Mouse (Mus musculus): ENCODE results near the gene Myrip. TPM values are rescaled to one million over a fixed set of nuclear protein-coding genes. Genes with fewer than 3 reads are reported as not detected.

The Myrip gene
- total RNA-seq, 2 experiments from 2014 or later: not detected

DNA sequence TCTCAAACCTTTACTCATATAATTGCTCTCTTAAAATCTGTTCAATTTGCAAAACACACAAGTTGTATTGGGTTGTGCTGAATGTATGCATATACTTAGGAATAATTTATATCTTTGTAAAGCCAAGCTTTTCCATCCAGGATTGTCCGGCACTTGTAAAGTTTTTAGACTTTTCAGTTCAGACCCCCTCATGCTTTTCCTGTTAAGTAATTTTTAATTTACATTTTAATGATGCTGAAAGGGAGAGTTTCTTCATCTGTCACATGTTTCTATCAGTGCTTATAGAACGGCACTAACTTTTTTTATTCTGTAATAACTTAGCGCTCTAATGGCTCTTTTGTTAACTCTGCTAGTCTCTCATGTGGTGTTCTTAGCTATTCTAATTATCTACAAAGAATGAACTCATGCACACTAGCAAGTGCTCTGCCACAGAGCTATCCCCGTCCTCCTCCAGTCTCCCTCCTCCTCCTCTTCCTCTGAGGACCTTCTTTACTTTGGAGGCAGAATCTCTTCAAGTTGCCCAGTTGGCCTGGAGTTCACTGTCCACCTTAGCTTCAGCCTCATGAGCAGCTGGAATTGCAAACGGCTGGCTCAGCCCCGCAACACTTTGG is 136.1 kb downstream of the Myrip start:
- ATAC-seq (replicated peaks; ENCODE audit: low FRiP score, poor library complexity, severe bottlenecking): no peak

DNA sequence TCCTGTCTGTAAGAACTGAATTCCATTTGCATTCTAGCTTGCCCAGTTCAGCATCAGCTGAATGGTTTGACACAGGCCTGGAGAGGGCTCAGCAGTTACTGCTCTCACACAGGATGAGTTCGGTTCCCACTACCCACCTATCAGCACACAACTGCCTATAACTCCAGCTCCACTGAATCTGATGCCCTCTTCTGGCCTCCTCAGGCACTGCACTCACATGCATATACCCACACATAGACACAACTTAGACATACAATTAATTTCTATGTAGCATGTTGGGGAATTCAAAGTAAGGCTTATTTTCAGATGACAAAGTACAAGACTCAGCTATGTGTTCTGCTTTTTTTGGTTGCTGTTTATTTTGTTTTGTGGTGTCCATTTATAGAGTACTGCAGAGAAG is 137.0 kb downstream of the Myrip start:
- no peak for ATAC-seq (replicated peaks; ENCODE audit: low FRiP score, poor library complexity, severe bottlenecking)

GRCm38 (mm10) chr9:120438781-120439180 is 137.5 kb downstream of the Myrip start:
- ATAC-seq (replicated peaks; ENCODE audit: low FRiP score, poor library complexity, severe bottlenecking): no peak

- no peak for ATAC-seq (replicated peaks; ENCODE audit: low FRiP score, poor library complexity, severe bottlenecking)
Measured at GRCm38 (mm10) chr9:120444642-120445041, 143.3 kb downstream of the Myrip start.

DNA sequence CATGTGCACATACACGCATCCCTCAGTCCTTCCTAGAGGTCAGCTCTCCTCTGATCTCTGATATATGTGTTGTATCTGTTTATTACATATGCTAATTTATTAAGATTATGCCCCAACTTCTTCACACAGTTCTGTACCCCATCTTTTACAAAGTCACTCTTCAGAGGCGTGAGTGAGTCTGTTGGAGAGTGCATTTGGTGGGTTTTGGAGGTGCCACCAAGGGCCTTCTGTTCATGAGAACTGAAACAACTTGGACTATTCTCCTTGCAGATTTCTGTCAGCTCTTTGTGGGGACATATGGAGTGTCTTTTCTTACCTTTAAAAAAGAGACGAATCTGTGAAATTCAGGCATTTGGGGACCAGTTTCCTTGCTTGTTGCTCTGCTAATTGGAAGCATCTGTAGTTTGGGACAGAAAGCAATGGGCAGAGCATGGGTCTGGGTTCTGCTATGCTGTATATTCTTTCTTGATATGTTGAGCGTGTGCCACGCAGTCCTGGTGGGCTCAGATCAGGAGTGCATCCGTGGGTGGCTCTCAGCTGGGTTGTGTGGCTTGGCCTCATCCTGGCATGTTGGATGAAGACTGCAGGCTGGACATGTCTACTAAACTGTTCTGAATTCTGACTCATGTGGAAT is 148.5 kb downstream of the Myrip start:
- no peak for ATAC-seq (replicated peaks; ENCODE audit: low FRiP score, poor library complexity, severe bottlenecking)

DNA sequence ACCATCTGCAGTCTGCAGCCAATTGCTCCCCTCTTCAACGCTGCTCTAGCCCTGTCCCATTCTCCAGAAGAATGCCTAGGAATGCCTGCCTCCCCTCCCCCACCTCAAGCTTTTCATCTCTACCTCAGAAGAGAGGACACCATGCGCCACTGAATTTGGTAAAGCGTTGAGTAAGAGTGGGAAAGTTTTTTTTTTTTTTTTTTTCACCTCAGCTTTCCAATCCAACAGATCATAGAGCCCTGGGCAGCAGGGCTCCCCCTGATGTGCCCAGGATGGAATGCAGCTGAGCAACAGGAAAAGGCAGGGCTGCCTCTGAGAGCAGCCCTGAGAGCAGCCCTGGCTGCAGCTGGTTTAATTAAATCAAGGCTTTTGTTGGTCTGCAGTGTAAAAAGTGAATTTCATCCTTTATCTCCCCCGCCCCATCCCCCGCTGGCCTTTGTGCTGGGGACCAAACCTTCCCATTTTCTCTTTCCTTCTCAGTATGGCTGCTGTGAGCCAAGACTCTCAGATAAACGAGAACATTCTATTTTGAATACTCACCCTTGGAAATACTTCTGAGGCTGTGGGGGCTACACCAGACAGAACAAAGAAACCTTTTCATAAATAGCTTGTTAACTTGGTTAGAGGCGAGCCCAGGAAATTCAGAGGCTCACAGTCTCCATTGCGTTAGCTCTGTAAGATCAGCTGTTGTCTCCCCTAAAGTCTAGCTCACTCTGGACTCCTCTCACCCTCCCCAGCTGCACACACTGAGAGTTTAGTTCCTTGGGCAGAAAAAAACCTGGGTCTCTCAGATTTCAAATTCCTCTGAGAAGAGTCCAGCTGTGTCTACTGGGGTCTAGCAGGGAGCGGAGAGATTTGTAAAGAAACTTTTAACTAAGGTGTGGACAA is 154.7 kb downstream of the Myrip start:
- ATAC-seq (replicated peaks; ENCODE audit: low FRiP score, poor library complexity, severe bottlenecking): no peak

DNA sequence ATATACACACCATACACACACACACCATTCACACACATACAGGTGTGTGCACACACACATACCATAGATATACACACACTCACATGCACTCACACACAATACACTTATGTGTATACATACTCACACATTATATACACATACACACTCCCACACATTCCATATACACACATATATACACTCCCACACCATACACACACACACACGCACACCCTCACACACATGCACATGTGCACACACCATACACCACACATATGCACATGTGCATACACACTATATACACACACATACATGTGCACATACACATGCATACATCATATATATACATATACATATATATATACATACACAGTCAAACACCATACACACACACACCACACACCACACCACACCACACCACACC is 169.1 kb downstream of the Myrip start:
- no peak for ATAC-seq (replicated peaks; ENCODE audit: low FRiP score, poor library complexity, severe bottlenecking)

DNA sequence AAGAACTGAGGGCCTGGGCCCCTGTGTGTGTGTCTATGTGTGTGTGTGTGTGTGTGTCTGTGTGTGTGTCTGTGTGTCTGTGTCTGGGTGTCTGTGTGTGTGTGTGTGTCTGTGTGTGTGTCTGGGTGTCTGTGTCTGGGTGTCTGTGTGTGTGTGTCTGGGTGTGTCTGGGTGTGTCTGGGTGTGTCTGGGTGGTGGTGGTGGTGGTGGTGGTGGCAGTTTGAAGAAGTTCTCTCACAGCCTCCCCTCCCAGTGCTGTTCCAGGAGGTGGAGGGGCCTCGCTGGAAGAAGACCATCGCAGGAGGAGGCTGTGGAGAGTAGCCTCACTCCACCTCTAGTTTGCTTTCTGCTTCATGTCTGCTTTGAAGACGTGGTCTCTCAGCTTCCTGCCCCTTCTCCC is 180.3 kb downstream of the Myrip start:
- ATAC-seq (replicated peaks; ENCODE audit: low FRiP score, poor library complexity, severe bottlenecking): peak; percentile 67; the same call in 1 of the 2 replicates

DNA sequence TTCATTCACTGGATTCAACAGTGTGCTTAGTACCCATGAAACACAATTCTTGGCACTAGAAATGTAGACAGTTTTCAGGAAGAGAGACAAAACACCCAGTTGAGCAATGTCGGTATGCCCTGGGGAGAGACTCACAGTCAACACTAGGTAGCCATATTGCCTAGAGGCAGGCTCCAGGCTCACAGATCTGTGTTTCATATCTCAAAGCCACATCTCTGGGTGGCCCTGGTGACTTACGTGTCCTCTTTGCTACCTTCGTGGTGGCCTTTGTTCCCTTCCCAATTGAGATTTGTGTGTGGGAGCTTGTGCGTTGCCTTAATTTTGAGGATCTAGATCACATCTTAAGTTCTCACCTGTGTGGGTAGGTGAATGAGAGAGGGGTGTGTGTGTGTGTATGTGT is 181.1 kb downstream of the Myrip start:
- ATAC-seq (replicated peaks; ENCODE audit: low FRiP score, poor library complexity, severe bottlenecking): no peak

- ATAC-seq (replicated peaks; ENCODE audit: low FRiP score, poor library complexity, severe bottlenecking): no peak
Measured at GRCm38 (mm10) chr9:120483101-120483500, 181.8 kb downstream of the Myrip start.

GRCm38 (mm10) chr9:120487076-120487475 is 185.8 kb downstream of the Myrip start:
- ATAC-seq (replicated peaks; ENCODE audit: low FRiP score, poor library complexity, severe bottlenecking): no peak

DNA sequence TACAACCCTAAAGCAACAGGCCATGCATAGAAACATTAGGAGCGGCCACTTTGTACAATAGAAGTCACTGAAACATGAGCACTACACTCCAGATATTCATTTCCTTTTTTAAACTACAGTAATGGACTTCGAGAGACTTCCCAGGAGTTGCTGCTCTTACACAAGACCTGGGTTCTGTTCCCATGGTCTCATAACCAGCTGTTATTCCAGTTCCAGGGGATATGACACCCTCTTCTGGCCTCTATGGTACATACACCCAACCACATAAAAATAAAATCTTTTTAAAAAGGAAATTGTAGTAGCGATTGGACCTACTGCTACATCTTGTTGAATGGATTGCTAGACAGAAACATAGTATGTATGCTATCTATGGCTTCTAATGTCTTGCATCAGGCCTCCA is 190.2 kb downstream of the Myrip start:
- ATAC-seq (replicated peaks; ENCODE audit: low FRiP score, poor library complexity, severe bottlenecking): no peak

DNA sequence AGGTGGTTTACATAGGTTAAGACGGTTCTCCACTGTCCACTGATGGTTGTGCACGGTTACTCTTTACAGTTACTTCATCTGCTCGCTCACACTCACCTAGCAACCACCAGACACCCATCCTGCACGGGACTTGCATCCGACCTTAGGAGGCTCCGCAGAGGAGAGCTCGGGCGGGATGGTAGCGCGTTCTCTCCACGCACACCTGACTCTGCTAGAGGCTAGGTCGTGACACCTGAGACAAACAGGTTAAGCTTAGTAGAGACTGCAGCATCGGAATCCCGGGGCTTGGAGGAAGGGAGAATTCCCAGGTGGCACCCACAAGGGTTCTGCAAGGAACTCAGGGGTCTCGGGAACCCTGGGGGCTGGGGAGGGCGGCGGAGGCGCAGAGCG is 190.7 kb downstream of the Myrip start, which contains the start of gene Eif1b:
Gene Eif1b, plus strand, starts transcription at position 223 of the 390 bp plus-strand sequence.
- no peak for ATAC-seq (replicated peaks; ENCODE audit: low FRiP score, poor library complexity, severe bottlenecking)

DNA sequence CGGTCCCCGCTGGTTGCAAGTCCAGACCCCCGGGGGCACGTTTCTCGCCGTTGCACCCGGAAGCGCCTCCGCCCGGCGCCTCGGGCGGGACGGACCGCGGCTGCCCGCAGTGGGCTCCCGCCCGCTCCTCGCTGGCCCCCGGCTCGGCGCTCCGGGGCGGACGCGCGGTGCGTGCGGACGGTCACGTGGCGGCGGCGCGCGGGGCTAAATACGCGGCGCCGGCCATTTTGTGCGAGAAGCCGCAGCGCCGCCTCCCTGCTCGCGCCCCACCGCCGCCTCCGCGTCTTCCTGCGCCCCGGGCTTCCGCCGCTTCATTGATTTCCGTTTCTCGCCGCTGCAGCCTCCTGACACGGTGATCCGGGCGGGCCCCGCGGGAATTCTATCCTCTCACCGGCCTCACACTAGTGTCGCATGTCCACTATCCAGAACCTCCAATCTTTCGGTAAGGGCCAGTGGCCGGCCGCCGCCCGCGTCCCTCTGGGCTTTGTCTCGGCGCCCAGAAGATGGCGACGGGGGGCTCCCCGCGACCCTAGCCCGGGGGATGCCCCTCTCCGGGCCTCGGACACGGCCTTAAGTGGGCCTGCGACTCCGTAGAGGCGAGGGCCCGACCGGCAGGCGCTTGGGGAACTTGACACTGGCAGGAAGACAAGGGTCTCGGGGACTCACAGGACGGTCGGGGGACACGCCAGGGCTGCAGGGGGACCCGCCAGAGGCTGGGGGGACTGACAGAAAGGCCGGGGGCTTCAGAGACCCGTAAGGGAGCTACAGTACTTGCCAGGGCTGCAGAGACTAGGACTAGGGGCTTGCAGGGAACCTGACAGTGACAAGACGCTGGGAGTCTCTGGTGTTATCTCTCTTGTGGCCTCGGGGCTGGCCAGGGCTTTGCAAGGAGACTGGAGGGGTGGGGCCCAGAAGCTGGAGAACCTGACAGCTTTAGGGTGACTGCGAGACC is 191.4 kb downstream of the Myrip start:
- peak; percentile 87 for ATAC-seq (replicated peaks; ENCODE audit: low FRiP score, poor library complexity, severe bottlenecking)

- ATAC-seq (replicated peaks; ENCODE audit: low FRiP score, poor library complexity, severe bottlenecking): no peak
Measured at GRCm38 (mm10) chr9:120493781-120494180, 192.5 kb downstream of the Myrip start.

DNA sequence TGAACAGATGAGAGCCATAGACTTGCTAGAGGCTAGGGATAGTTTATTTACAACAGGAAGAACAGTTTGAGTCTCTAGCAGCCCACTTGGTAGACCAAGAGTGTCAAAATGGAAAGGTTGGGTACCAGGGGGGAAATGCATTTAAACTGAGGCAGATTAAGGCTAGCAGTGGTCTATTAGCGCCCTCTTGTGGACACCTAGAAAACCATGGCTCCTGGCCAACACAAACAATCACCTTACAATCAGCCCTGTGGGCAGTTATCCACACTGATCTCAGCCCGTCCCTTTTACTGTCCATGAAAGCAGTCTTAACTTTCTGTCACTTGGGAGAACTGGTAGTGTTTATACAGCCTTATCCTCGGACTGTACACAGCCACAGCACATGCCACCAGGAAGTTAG is 195.4 kb downstream of the Myrip start:
- ATAC-seq (replicated peaks; ENCODE audit: low FRiP score, poor library complexity, severe bottlenecking): peak; percentile 43

DNA sequence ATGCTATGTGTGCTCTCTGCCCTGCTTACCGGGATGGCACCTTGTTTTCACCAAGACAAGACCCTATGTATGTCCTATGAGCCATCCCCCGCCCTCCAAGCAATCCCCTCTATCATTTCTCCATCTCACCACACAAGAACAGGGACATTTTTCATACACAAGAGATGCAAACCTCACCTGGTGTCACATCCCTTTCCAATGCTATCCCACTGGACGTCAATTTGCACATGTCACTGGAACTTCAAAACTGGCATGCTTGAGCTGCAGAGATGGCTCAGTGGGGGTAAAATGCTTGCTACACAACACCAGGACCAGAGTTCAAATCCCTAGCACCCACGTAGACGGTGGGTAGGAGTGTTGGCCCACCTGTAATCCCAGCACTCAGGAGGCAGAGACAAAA is 196.7 kb downstream of the Myrip start:
- no peak for ATAC-seq (replicated peaks; ENCODE audit: low FRiP score, poor library complexity, severe bottlenecking)

DNA sequence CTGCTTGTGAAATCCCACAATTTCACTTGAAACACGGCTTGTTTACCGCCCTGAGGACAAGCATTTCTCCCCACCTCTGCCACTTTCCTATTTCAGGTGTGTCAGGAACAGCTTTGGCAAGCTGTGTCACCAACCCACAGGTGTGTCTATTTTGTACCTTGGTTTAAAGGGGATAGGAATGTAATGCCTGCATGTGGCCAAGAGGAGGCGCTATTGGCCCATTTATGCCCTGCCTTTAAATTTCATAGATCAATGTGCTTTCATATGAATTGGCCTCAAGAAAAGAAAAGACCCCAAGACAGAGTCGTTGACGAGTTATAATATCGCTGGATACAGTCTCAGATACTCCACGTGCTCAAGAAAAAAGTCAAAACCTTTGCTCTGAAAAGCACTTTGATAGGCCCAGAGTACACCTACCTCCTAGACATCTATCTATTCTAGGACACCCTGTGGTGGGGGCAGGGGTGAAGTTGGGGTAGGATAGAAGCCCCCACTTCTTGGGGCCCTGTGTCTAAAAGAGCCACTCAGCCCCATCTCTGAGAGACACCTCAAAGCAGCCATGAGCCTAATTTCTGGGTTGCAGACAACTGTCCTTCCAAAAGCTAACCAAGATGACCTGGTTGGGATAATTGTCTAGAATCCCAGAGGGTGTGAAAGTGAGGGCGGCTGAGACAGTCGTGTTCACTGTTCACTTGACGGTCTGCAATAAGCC is 200.0 kb downstream of the Myrip start:
- no peak for ATAC-seq (replicated peaks; ENCODE audit: low FRiP score, poor library complexity, severe bottlenecking)

- ATAC-seq (replicated peaks; ENCODE audit: low FRiP score, poor library complexity, severe bottlenecking): peak; percentile 59
Measured at GRCm38 (mm10) chr9:120502013-120502412, 200.7 kb downstream of the Myrip start.
